Mouse (Mus musculus) megakaryocyte progenitor cell, adult 5-6 weeks (primary cell): ENCODE measurements around the gene Plcg2. TPM values are rescaled to one million over a fixed set of nuclear protein-coding genes. Genes with fewer than 3 reads are reported as not detected.
A peak's percentile ranks its signal among the peaks of the same experiment; 100 is the strongest.

ENCODE experiments used
- ATAC-seq: replicated peaks from 2 replicates; pipeline ENCODE4 v1.8.0; 2016; ENCODE audit warnings: mild to moderate bottlenecking, moderate TSS enrichment, inconsistent platforms; ENCODE audit not compliant: poor library complexity
- total RNA-seq, 2 experiments: library from RNA; stranded (forward) in 1 of 2; stranded (reverse) in 1 of 2; fragments of 157-497, 149-512 nt in 1 of 2; fragments of 200-1000 nt in 1 of 2; gene quantifications; 2 replicates each; pipeline versions ENCODE4 v1.2.3 to v1.2.4; 2015 to 2017

The Plcg2 gene
- total RNA-seq, 2 experiments from 2014 or later = 47.8 to 72.9 TPM

DNA sequence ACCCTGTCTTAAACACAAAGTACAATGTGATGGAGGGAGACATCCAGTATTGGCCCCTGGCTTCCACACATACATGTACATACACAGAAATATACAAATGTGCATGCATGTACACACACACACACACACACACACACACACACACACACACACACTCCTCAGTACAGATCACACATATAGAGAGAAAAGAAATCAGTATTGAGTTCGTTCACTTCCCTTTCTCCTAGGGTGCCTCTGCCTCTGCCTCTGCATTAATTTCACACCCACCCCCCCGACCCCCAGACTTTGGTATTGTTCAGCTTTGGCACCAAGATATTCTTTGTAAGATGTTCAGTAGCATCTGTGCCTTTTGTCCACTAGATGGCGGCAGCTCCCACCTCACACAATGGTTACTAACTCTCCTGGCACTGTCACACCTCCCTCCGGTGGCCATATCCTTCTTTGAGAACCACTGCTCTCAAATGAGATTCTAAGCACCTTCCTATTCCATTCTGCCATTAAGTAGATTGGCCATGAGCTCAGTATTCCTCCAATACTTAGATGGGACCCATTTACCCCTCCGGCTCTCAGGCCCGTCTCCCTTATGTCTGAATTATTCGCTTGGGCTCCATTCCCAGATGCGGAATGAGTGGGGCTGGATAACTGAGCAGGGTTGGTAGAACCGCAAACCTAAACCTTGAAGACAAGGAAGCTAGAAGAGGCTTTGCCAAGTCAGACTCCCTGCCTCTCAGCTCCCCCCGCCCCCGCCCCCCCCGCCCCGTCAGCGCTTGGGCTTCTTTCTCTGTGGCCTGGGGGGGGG lies 128.1 kb downstream of the Plcg2 start:
- peak; percentile 96 for ATAC-seq

DNA sequence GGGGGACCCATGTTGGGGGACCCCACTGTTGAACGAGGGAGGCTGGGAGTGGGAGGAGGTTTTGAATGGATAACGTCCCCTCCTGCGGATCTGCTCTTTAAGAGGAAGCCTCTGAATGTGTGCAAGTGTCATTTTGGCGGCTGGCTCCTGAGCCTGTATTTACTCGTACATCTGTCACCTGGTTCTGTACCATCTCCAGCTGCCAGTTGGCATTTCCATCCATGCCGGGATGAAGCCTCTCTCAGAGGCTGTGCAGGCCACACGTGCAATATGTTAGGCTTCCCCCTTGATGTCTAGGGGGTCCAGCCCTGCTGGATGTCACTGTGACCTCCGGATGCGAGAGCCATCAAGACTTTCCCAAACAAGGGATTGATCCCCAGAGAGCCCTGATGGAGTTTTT lies 129.0 kb downstream of the Plcg2 start:
- no peak for ATAC-seq

DNA sequence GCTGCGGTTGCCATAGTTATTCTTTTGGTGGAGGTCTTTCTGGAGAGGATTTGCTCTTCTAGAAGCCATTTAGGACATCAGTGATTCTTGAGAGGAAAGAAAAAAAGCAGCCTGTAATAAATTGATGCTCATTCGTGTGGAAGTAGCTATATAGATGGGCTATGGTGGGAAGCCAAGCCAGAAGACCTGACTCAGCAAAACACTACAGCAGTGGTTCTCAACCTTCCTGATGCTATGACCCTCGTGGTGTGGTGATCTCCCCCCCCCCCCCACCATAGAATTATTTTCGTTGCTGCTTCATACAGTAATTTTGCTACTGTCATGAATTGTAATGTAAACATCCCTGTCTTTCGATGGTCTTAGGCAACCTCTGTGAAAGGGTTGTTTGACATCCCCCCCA lies 134.4 kb downstream of the Plcg2 start:
- no peak for ATAC-seq

DNA sequence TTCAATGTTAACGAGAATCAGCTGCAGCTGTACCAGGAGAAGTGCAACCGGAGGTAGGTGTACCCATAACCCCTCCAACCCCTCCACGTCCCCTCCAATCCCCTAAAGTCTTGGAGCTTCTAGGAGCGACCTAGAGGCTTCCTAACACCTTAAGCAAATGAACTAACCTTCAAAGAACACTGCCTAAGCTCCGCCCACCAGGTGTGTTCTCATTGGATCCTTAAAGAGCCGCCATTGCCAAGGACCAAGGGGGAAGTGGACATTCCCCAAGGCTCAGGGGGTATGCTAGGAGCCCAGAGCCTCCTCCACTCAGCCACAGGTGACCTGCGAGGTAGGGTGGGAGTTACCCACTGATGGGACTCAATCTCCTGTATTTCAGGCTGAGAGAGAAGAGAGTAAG lies 136.3 kb downstream of the Plcg2 start:
- ATAC-seq = no peak

DNA sequence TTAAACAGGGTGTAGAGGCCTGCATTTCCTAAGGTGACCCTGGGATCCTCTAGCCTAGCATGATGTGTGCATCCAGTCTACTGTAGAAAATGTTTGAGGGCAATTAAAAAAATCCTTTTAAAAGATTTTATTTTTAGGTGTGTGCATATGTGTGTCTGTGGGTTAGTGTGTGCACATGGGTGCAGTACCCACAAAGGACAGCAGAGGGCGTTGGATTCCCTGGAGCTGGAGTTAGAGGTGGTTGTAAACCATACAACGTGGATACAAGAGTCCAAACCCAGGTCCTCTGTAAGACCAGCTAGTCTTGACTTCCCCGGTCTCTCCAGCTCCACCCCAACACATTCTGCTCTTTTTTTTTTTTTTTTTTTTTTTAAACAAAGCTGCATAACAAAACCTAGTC lies 139.4 kb downstream of the Plcg2 start:
- ATAC-seq = no peak

DNA sequence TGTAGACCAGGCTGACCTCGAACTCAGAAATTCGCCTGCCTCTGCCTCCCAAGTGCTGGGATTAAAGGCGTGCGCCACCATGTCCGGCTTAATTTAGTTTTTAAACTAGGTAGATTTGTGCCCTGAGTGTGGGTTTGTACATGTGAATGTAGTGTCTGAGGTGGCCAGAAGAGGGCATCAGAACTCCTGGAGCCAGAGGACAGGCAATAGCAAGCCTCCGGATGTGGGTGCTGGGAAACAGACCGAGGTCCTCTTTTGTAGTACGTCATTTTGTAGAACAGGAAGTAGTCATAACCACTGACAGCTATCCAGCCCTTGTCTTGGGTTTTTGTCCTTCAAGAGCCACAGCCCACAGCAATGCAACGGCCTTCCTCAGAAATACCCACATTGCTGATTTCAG lies 141.5 kb downstream of the Plcg2 start:
- ATAC-seq = 0 out of 2 replicates have a peak, but pooled peaks have one; percentile 23

DNA sequence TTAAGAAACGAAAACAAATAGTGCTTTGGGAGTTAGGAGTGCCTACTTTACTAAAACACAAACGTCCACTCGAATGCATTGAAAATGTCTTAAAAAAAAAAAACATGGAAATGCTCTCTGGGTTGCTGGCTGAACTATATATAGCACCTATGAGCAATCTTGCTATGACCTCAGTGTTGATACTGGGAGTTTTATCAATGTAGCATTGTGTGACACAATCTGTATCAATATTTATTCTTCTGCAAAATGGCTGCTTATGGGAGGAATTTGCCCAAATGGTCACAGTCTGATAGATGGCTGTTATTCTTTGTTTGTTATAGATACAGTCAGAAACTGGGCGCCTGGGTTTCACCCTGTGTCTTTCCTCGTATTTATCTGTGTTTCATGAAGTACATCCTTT lies 147.4 kb downstream of the Plcg2 start:
- ATAC-seq = no peak

DNA sequence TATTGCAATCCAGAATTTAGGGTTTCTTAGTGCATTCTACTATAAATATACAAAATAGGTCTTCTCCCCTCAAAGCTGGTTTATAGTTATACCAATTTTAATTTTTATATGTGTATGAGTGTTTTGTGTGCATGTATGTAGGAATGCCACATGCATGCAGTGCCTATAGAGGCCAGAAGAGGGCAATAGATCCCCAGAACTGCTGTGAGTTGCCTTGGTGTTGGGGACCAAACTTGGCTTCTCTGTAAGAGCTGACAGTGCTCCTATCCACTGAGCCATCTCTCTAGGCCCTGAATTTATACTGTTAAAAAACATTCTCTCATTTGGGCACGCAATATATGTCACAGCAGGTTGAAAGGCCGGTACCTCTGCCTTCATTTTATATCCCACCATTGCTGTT lies 147.9 kb downstream of the Plcg2 start:
- ATAC-seq = peak; percentile 86

DNA sequence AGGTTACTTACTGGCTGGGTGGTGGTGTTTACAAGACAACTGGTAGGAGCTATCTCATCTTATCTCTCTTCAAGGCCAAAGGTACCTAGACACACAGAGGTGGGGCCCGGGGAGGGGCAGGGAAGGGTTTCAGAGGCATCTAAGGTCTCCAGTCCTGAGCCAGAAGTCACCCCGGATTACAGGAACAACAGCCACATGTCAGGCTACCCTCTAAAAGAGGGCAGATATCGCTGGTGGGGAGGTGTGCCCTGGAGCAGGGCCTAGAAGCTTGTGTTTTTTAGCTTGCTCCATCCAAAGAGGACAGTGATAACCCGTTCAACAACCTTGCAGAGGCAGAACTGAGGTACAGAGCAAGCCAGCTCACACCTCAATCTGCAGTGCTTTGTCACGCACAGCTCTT lies 148.3 kb downstream of the Plcg2 start:
- no peak for ATAC-seq

DNA sequence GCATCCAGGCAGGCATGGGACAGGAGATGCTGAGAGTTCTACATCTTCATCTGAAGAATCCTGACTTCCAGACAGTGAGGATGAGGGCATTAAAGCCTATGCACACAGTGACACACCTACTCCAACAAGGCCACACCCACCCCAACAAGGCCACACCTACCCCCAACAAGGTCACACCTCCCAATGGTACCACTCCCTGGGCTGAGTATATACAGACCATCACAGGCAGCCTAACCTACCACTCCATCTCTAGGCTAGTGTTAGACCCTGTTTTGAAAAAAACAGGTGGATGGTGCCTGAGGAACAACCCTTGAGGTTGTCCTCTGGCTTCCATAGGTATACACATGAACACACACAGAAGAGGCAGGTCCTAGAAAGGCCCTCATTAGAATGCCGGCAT lies 154.2 kb downstream of the Plcg2 start:
- ATAC-seq = no peak

DNA sequence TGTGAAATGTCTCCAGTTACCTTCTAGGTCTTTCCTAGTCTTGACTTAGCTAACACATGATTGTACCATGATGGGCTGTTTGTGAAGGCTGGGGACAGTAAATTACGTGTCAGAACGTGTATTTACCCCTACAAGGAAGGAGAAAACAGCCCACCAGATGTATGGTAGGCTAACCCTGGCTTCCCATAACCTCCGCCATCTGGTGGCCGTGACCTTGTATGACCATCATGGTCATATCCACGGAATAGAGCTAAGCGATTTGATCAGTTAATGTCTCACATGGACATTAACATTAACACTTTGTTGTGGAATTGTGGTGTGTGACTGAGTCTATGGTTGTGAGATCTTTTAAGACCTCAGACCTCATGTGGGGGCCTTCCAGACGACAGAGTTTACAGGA lies 160.9 kb downstream of the Plcg2 start:
- ATAC-seq = peak; percentile 46

DNA sequence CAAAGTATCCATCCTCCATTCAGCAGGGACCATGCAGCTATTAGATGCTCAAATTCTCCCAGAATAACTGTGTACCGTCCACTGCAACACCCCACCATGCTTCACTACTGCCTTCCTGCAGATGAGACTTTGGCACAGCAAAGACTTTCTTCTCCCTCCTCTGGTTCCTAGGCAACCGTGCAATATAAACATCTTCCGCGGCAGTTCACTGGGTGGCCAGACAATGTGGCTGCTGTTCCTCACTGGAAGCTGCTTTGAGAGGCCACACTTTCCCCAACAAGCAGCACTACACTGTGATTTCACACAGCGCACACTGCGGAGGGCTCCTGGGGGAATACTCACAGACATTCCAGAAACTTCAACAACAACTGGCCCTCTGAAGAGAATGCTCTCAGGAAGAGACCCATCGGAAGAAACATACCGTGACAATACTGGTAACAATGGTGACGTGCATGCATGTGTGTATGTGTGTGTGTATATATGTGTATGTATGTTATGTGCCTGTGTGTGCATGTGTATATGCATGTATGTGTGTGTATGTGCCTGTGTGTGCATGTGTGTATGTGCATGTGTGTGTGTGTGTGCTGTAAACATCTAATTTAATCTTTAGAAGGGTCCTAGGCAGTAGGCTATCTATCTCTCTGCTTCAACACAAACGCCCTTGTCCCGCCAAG lies 162.4 kb downstream of the Plcg2 start:
- 0 out of 2 replicates have a peak, but pooled peaks have one; percentile 14 for ATAC-seq

DNA sequence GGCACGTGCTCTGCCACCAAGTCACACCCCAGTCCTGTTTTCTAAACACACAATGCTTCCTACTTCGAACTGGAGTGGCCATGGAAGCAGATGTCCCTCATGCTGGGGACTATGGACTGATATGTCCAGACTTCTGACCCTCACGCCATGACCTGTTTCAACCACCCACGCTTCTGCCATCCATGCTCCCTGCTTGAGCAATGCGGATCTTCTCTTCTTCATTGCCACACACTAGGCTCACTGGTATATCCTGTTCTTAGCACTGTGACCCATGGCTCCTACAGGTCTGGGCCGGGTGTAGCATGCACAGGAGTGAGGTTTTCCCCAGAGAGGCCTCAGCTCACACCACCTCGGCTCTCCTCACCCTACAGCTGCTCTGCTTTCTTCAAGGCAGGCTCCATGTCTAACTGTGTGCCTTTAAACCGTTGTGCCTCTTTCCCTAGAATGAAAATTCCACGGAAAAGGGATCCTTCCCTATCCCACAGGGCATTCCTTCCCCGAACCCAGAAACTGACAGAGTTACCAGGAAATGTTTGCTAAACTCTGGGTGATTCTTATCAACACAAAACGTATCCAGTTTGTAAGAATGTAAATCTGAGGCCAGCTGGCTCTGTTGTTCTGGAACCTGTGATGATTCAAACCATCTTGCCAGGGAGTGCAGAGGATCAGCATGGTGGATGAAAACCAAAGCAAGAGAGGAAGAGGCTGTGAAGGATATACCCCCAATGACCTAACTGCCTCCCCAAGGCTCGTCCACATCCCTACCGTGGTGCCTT lies 169.4 kb downstream of the Plcg2 start:
- no peak for ATAC-seq

DNA sequence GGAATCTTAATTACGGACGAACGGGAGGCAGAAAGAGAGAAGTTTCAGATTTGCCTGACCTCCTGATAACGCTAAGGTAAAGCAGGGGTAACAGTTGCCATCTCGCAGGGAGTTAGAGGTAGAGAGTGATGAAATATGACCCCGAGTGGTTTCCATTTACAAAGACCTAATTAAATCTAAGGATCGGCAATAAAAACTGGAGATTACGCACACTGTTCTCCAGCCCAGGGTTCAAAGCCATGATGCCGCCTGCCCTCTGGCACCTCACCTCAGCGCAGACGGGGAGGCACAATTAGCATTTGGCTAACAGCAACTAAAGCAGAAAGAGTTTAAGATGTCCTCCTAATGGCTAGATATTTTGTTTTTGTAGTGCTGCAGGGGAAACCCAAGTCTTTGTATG lies 172.4 kb downstream of the Plcg2 start:
- no peak for ATAC-seq

DNA sequence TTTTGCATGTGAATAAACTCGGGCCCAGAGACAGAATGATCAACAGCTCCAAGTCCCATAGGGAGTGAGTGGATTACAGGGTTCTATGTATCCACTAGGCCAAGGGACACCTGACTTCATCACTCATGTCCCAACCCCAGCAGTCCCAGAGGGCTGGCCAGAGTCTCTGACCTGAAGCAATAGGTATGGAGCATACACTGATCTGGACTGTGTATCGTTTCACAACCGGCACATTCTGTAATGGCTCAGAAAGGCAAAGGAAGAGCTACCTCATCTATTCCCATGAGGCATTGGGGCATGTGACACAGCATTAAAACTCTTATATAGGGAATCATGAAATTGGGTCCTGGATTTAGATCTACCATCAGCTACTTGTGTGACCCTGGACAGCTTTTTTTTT lies 174.5 kb downstream of the Plcg2 start:
- ATAC-seq = no peak

DNA sequence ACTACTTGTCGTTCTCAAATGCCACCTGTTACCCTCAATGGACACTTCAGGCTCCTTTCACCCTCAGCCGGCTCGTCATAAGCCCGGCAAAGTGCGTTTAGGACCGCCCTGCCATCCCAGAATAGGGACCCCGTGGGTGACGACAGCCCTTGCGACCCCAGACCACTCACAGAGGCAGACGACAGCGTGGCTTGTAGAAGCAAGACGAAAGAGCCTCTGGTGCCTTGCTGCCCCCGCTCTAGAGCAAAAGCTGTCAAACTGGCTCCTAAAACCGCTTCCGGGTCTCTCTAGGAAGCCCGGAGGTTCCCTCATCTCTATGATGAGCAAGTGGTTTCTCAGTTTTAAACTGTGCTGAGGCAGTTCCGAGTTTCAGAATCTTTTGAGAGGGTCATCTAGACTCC lies 175.3 kb downstream of the Plcg2 start, which contains the start of gene Sdr42e1:
Gene Sdr42e1, minus strand, starts transcription at position 260 of the 401 bp plus-strand sequence.
- peak; percentile 97 for ATAC-seq

DNA sequence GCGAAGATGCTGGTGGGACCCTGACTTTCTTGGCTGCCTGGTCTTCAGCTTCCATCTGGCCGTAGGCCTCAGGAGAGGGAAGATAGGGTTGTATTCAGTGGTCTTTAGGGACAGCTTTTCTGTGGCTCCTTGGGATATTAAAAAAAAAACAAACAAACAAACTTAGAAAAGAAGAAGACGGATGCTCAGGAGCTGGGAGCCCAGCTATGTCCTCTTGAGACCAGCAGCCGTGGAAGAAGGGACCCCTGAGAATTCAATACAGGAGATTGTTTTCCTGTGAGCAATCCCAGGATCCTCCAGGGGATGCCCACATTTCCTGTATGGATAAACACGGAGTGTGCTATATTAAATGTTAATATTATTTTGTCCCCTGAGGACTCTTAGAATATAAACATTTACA lies 177.1 kb downstream of the Plcg2 start:
- ATAC-seq = no peak

DNA sequence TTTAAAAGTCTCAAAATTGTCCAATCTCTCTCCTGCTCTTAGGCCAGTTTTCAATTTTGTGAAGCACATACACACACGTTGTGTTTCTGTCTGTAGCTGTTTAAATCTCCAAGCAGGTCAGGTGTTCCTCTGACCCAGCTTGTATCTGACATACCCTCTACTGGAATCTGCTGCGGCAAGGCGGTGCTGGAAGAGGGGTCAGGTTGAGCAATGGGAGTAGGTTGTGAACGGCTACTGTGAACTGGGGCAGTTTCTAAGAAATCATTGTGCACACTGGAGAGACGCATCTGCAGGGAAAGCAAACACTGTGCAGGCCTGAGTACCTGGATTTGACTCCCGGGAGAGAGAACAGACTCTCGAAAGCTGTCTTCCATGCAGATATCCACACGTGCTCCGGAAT lies 178.4 kb downstream of the Plcg2 start:
- no peak for ATAC-seq

DNA sequence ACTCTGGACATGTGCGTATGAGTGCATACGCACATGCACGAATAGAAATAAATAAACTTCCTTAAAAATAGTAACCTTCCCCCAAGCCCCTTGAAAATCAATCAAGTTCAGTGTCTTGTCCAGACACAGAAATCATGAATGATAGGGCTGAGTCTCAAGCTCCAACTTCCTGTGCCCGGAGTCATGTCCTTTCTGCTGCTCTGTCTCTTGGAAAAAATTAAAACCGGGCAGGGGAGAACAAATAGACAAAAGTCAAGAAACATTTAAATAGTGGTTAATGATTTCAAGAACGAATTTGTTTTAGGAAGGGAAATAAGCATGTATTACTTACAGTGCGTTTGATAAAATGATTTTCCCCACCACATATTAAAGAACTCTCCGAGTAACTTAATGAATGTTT lies 178.9 kb downstream of the Plcg2 start:
- no peak for ATAC-seq

DNA sequence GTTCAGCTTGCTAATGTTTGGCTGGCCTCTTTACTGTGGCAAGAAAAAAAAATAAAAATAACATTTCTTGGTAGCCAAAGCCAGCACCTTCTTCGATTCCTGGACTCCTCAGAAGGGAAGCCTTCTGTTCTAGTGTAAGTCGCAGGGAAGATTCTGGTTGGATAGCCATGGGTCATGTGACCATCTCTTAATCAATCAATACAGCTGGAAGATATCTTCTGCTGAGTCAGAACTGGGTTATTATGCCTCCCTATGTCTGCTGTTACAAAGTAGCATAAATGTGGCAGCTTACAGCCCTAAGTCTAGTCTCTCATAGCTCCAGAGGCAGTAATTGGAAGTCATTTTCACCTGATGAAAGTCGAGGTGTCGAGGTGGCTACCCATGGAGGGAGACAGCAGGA lies 180.6 kb downstream of the Plcg2 start:
- no peak for ATAC-seq

DNA sequence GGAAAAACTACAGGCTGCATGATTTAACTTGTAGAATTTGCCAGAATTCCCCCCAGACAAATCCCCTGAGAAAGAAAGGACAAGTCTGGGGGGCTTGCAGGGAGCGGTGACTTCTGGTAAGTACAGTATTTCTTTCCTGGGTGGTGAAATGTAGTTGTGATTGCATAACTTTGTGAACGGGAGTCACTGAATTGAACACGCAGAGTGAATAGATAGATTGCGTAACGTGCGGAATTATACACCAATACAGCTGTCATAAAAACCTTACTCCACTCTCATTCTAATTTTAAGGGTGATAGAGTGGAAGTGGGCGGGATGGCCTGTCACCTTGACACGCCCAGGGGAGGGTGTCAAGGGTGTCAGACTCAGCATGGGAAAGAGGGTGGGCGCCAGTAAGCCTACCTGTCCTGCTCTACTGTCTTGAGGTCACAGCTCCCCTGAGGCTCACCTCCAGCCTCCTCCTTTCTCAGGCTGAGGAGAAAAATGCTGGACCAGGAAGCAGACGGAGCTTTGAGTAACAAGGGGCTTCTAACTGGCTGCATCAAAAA lies 185.9 kb downstream of the Plcg2 start:
- peak; percentile 88 for ATAC-seq
